Mouse (Mus musculus) cerebellum, adult 2 months (tissue): Measurements from ENCODE around the gene Ext2. TPM values are rescaled to one million over a fixed set of nuclear protein-coding genes. Genes with fewer than 3 reads are reported as not detected.

Experiments
- DNase-seq, 2 experiments: peaks; one replicate each; pipeline ENCODE4 v3.0.0; 2021
- H3K27ac ChIP-seq: fragments of 200-500 bp; 2 replicates; pipeline ENCODE4 v1.5.1; 2012; ENCODE audit warnings: low read length, control low read depth, inconsistent platforms; ENCODE audit not compliant: insufficient read depth
- H3K27me3 ChIP-seq: fragments of 200-500 bp; 2 replicates; pipeline ENCODE4 v1.6.1; 2012; ENCODE audit warnings: inconsistent platforms, mild to moderate bottlenecking, low read length, moderate library complexity; ENCODE audit not compliant: control insufficient read depth, insufficient read depth
- H3K4me1 ChIP-seq: fragments of 200-500 bp; 2 replicates; pipeline ENCODE4 v1.6.1; 2011; ENCODE audit warnings: low read length; ENCODE audit not compliant: control insufficient read depth, insufficient read depth
- H3K4me3 ChIP-seq: fragments of 200-500 bp; replicated peaks from 2 replicates; pipeline ENCODE3; 2011; ENCODE audit warnings: mild to moderate bottlenecking, low read depth, low read length, control low read depth; ENCODE audit not compliant: insufficient read depth
- CTCF ChIP-seq: fragments of 200-500 bp; IDR thresholded peaks from 2 replicates; pipeline ENCODE4 v1.5.1; 2011; ENCODE audit warnings: low read depth, mild to moderate bottlenecking, control low read depth, low read length, moderate library complexity, borderline replicate concordance; ENCODE audit not compliant: insufficient read depth
- POLR2A ChIP-seq: fragments of 200-500 bp; IDR thresholded peaks from 2 replicates; pipeline ENCODE4 v1.6.1; 2011; ENCODE audit warnings: low read length, control low read depth, borderline replicate concordance; ENCODE audit not compliant: insufficient read depth
- WGBS: fragments of 180-500 bp; shearing (Covaris S2); methylation state at CpG from one replicate; pipeline ENCODE4 v1.1.7; 2018; 5-methylcytosine and 5-hydroxymethylcytosine counted together
- polyA plus RNA-seq: library from polyadenylated mRNA; depleted of rRNA; stranded (reverse); fragments of >200 nt; gene quantifications from 2 replicates; pipeline ENCODE4 v1.2.3, GENCODE M21; 2012; rRNA removed

The Ext2 gene
- 40.1 and 42.3 TPM in 2 replicates for polyA plus RNA-seq

GRCm38 (mm10) chr2:93822045-93822749 lies at the start of gene Ext2:
TSS of gene Ext2 (minus strand) at chr2:93822568.
- WGBS: 1% methylated on average over 65 of the region's 66 CpGs
- H3K4me3 ChIP-seq: peak within 1 kb of the TSS; percentile 63
- TF ChIP-seq POLR2A: peak; percentile 62; the same call in 1 of the 2 replicates
- peak; percentile 96 for TF ChIP-seq CTCF
- DNase-seq: peak; percentile 93 to 96
- H3K4me1 ChIP-seq: peaks cover 8% of the 10 kb centered on the region; the same call in 1 of the 2 replicates
- H3K27me3 ChIP-seq: no peaks in the 10 kb centered on the region
- peak within 1 kb of the TSS; percentile 8; the same call in 1 of the 2 replicates for H3K27ac ChIP-seq

- WGBS: 87% methylated on average over 4 of the region's 4 CpGs
- TF ChIP-seq CTCF (no peak), POLR2A (no peak)
- no peak overlapping the region for H3K27ac ChIP-seq
Measured at GRCm38 (mm10) chr2:93871411-93871925, 49.1 kb upstream of the Ext2 start.

GRCm38 (mm10) chr2:93870842-93871241 lies 48.5 kb upstream of the Ext2 start:
- Histone ChIP-seq H3K4me3 (no peak overlapping the region), H3K4me1 (no peaks in the 10 kb centered on the region), H3K27me3 (no peaks in the 10 kb centered on the region), H3K27ac (no peak overlapping the region)
- peak; percentile 66 to 75 for DNase-seq
- 45% methylated on average over 4 of the region's 4 CpGs for WGBS
- no peak for TF ChIP-seq POLR2A
- TF ChIP-seq CTCF: peak; percentile 66

More at GRCm38 (mm10) chr2:93871411-93871925, 49.1 kb upstream of the Ext2 start:
- H3K27me3 ChIP-seq: no peaks in the 10 kb centered on the region
- H3K4me1 ChIP-seq: no peaks in the 10 kb centered on the region
- no peak overlapping the region for H3K4me3 ChIP-seq
- no peak for DNase-seq

- H3K4me1 ChIP-seq: no peaks in the 10 kb centered on the region
- H3K27me3 ChIP-seq: no peaks in the 10 kb centered on the region
- TF ChIP-seq CTCF: no peak
- TF ChIP-seq POLR2A: no peak
- no peak within 1 kb of the TSS for H3K27ac ChIP-seq
- no peak within 1 kb of the TSS for H3K4me3 ChIP-seq
- WGBS: 40% methylated on average over 7 of the region's 7 CpGs
- DNase-seq: no peak
Measured at GRCm38 (mm10) chr2:93869107-93869600, 46.8 kb upstream of the Ext2 start, which contains the start of gene Accsl. TSS of gene Accsl (minus strand) at chr2:93869157.

GRCm38 (mm10) chr2:93868566-93868965 lies 46.2 kb upstream of the Ext2 start:
- no peak overlapping the region for H3K27ac ChIP-seq
- no peak for DNase-seq
- no peaks in the 10 kb centered on the region for H3K27me3 ChIP-seq
- no peaks in the 10 kb centered on the region for H3K4me1 ChIP-seq
- no peak for TF ChIP-seq POLR2A
- no peak for TF ChIP-seq CTCF
- H3K4me3 ChIP-seq: no peak overlapping the region
- 92% methylated on average over 11 of the region's 11 CpGs for WGBS

GRCm38 (mm10) chr2:93863229-93863628 lies 40.9 kb upstream of the Ext2 start:
- H3K27me3 ChIP-seq: no peaks in the 10 kb centered on the region
- 82% methylated on average over 4 of the region's 4 CpGs for WGBS
- no peak overlapping the region for H3K27ac ChIP-seq
- no peaks in the 10 kb centered on the region for H3K4me1 ChIP-seq
- TF ChIP-seq POLR2A: no peak
- no peak for TF ChIP-seq CTCF
- no peak overlapping the region for H3K4me3 ChIP-seq
- no peak for DNase-seq

GRCm38 (mm10) chr2:93858845-93859244 lies 36.5 kb upstream of the Ext2 start:
- DNase-seq: no peak
- TF ChIP-seq POLR2A (no peak), CTCF (no peak)
- 71% methylated on average over 12 of the region's 12 CpGs for WGBS
- Histone ChIP-seq H3K4me1 (no peaks in the 10 kb centered on the region), H3K4me3 (no peak overlapping the region), H3K27me3 (no peaks in the 10 kb centered on the region), H3K27ac (no peak overlapping the region)

- DNase-seq: no peak
- Histone ChIP-seq H3K27ac (no peak overlapping the region), H3K27me3 (no peaks in the 10 kb centered on the region), H3K4me1 (no peaks in the 10 kb centered on the region), H3K4me3 (no peak overlapping the region)
- WGBS: 97% methylated on average over 1 of the region's 1 CpGs
- no peak for TF ChIP-seq POLR2A
- no peak for TF ChIP-seq CTCF
Measured at GRCm38 (mm10) chr2:93851303-93851702, 28.9 kb upstream of the Ext2 start.
